Mouse (Mus musculus) gastrocnemius, postnatal 10 days (tissue): ENCODE data around the gene Maco1. TPM values are rescaled to one million over a fixed set of nuclear protein-coding genes. Genes with fewer than 3 reads are reported as not detected.

Experiments
- DNase-seq: peaks from one replicate; pipeline ENCODE4 v3.0.0; 2021; ENCODE audit warnings: mixed read lengths
- total RNA-seq, 2 experiments: library from RNA; stranded (reverse); gene quantifications; 2 replicates each; pipeline ENCODE4 v1.2.3; 2021

The Maco1 gene
- total RNA-seq, 2 experiments from 2014 or later, result 16.7 to 22.2 TPM

DNA sequence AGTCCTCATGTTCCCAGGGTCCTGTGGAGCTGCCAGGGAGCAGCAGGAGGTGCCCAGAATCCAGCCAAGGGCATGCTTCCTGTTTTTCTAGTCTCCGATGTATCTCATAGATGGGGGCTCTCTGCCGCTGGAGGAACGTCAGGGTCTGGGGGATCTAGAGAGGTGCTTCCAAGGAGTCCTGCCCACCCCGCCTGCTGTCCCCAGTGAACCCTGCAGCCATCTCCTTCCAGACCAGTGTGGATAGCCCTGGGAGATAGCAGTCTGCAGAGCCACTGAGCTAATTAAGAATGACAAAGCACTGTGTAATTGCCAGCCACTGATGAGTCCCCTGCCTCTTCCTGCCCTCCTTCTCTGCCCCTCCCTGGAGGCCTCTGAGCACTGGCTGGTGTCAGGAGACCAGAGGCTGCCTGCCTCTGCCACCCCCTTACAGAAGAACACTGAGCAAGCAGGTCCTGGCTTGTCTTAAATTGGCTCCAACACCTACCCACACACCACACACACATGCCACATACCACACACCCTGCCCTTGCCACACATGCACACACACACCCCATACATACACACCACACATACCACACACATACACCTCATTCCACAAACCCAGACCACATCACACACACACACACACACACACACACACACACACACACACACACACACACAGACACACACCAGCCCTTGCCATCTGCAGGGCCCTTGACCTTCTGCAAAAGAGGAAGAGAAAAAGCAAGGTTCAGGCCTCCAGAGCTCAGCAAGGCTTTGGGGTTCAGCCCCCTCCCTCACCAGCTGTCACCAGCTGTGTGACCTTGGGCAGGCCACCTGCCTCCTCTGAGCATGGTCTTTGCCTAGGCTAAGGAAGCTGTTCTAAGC, 80.1 kb downstream of the Maco1 start:
- DNase-seq, result no peak

DNA sequence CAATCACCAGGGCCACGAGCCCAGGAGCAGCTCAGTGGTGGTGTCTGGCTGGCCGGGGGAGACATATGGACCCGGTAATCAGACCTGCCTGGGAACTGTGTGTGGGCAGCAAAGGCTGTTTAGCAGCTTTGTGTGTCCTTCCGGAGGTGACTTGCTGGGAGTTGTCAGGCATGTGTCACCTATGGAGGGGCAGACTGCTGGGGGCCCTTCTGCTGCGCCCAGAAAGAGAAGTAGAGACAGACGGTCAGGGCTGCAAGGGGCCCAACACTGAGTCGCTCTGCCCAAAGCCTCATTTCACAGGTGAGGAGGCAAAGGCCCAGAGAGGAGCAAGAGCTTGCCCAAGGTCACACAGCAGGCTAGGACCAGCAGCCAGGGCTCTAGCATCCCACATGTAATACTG, 83.3 kb downstream of the Maco1 start:
- DNase-seq, result no peak

DNA sequence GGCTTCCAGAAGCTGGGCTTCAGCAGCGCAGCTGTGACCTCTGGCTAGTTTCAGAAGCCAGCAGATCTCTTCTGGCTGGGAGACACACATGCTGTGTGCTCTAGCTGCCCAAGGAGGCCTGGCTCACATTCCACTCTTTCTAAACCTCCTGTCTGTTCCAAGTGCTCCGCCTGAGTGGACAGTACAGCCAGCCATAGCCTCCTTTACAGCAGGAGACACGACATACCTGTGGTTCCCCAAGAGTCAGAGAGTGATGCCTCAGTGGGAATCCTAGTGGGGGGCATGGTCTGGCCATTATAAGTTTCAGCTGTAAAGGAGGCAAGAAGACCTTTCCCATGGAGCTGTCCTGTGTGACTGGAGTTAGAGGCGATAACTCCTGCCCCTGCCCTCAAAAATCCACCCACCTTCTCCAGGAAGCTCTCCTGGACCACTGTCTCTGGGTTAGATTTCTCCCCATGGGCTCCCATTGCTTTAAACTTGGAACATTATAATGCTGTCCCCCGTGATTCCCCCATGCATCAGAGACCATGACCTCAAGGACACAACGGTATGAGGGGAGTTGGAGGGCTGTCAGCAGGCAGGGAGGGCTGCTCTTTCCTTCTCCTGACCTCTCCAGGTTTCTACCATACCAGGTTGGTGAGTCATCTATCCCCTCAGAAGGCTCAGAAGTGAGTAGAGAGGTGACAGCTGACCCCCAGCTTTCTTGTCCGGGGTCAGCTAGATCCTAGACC, 83.9 kb downstream of the Maco1 start:
- DNase-seq, result no peak

DNA sequence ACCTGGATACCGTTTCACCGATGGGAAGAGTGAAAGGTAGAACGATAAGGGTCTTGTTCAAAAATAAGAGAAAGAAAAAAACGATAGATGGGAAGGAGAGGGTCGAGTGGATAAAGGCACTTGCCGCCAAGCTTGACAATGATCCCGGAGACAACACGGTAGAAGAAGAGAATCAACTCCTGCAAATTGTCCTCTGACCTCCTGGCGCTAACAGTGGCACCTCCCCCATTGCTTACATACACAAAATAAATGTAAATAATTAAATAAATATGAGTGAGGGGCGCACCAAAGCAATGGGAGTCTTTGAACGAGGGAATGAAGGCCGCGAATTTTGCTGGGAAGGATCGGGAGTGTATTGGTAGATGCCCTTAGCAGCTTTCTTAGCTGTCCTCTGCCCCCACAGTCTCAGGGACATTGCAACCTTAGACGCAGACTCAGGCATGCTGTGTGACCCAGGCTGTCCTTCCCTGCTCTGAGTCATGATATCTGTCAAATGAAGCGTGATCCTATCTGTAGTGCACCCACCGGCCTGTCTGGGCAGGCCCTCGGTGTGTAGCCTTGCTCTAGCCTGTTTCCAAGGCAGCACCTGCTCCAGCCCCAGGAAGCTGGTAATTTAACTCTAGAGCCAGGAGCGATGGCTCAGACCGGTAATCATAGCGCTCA, 84.8 kb downstream of the Maco1 start:
- DNase-seq, result no peak

DNA sequence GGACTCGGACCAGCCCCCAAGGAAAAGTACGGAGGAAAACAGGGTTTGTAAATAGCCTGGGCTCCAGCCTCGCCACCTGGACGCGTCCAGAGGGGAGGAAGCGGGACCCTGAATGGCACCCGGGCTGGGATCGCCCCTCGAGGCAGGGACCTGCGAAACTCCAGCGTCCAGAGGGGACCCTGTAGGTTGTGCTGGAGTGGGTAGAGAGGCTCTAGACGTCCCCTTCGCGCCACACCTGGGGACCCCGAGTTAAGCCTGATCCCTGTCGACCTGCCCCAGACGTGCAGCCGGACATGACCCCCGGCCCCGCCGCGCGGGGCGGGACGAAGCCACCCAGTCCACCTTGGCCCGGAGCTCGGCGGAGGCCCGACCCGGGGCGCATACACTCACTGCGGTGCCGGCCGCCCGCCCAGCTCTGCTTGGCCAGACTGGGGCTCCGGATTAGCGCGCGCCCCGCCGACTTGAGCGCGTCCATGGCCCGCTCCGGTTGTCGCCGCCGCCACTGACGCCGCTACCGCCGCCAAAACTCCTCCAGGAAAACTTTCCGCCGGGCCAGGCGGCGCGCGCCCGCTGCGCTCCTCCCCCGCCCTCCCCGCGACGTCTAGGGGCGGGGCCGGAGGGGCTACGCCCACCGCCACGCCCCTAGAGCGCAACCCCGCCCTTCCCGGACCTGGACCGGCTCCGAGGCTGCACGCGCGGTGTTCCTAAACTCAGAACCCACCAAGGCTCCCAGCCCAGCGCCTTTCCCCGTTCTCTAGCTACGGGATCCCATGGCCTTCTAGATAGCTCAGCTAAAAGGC, 85.5 kb downstream of the Maco1 start, which contains the start of gene Ldlrap1:
Ldlrap1 (minus strand) TSS at position 599 of the 800 bp plus-strand sequence.
- peak; percentile 85 for DNase-seq

DNA sequence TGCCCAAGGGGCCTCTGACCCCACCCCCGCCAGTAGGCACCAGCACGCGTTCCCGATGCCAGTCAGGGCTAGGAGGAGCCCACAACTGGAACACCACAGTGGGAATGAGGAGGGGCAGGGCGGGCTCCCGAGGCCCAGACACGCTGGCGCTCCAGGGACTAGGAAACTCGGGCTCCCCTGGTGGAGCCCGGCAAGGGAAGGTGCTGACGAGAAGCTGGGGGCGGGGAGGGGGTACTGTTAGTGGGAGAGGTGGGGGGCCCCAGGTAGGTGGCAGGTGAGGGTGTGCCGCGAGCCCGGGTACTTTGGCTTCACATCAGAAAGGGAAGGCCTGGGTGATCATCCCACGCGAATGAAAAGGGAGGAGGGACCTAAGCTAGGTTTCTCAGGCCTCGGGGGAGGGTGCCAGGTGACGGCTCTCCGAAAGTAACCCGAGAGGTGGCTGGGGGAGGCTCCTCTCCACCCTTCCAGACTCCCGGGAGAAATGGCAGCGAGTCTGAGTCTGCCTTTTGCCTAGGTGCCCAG, 86.2 kb downstream of the Maco1 start:
- peak; percentile 43 for DNase-seq

DNA sequence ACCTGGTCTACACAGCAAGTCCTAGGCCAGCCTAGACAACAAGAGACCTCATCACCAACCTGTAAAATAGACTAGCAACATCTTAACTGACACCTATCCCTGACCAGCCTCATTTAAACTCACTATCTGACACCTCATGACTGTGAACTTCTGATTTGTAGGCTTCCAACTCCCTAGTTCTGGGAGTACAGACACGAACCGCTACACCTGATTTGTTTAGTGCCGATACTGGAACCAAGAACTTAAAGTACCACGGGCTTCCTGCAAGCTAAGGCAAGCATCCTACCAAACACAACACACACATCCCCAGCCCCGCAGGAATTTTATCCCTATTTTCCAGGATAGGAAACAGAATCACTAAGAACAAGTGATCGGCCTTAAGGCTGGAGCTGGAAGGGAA, 86.9 kb downstream of the Maco1 start:
- DNase-seq, result no peak

DNA sequence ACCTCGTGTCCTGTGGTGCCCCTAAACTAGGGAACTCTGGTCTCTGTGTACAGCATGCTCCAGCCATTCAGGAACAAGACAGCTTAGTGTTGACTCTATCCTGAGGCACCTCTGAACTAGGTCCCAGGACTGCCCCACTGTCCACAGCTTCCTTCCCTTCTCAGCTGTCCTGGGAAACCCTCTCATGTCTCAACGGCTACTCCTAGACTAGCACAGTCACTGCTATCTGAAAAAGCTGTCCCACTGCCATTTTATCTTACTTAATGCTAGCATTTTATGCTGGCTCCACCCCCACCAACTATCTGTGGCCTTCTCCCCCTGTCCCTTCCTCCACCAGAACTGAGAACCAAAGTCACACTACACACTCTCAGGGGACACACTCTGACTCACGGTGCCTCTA, 88.8 kb downstream of the Maco1 start:
- no peak for DNase-seq

DNA sequence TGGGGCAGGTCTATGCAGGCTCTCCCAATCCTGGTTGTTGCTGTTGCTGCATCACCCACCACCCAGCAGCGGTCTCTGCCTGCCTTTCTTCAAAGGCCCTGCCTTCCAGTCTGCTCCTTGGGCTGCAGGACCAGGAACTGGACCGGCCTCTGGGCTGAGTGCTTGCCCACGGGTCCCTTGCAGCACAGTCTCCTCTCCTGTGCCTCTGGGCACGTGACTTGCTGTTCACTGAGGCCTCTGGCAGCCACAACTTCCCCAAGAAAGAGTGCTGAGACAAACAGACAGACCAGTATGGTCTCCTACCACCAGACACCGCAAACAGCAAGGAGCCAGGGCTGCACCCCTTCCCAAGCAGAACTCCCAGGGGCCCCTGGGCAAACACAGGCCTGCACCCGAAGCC, 90.8 kb downstream of the Maco1 start:
- DNase-seq, result no peak

DNA sequence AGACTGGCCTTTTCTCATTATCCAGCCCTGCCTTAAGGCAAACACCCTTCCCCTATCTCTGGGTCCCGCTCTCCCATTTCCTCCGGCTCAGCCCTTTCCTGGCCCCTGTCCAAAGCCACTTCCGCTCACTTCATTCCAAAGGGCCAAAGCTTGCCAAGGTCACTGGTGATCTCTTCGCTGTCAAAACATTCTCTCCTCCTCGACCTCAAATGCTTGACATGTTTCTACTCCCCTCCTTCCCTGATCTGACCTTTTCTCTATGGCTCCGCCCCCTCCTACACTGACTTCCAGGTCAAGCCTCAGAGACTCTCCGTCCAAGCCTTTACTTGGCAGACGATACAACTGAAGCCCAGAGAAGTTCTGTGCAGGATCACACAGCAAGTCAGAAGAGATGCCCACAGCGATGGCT, 92.3 kb downstream of the Maco1 start:
- peak; percentile 76 for DNase-seq

DNA sequence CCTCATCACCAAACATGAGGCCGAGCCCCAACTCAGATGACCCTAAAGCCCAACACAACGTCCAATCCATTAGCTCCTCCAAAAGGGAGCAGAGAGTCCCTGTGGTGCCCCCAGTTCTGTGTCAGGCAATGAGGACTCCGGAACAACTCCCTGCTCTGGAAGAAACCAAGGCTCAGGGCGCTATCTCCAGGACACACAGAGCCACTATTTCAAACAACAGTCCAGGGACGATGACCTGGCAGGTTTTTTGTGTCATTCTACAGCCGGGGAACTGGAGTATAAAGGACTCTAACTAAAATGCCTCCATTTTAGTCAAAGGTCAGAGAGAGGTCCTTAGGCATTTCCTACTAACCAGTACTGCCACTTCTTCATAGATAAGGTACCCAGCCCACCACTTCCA, 92.9 kb downstream of the Maco1 start:
- DNase-seq, result no peak

DNA sequence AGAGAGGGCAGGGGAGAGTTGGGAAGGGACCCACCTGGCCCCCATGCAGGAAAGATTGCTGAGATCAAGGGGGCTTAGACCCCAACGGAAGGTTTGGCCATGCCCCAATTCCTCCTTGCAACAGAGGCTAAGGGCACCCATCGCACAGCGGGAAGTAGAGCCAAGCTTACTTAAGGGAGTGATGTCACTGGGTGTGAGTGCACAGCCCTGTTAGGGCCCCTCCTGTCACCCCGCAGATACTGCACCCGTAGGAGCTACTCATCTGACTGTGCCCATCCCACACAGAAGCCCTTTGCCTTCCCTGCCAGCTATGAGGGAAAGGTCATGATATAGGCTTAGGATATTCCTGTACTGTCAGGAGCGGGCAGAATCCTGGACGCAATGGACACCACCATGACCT, 93.6 kb downstream of the Maco1 start:
- DNase-seq, result no peak

DNA sequence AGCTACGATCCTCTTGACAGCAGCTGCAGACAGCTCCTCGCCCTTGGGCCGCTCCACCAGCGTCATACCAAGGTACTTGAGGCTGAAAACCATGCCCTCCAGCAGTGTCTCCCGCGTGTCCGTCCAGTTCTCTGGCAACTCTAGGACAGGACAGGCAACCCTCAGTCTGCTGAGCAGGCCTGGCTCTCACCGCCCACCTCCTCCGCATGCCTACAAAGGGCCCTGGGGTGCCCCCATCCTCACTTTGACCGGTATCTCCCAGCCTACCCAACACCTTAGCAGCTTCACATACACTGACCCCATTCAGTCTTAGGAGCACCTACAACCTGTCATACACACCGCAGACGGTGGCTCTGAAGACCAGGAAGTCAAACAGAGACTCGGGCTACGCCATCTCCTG, 94.2 kb downstream of the Maco1 start:
- no peak for DNase-seq

DNA sequence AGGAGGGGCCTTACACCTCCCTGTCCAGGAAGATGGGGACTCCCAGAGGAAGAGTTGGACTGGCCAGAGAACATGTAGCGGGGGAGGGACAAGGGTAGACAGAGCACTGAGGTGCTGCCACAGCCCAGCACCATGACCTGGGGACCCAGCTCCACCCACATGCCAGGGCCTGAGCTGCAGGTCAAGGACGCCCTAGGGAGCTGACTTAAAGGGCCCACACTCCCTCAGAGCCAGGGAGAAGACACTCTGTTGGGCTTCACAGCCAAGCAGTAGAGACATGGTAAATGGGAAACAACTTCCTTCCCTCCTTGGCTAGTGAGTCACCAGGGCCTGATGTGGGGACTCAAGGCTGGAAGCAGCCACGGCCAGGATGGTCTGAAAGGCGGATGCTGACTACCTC, 94.8 kb downstream of the Maco1 start:
- no peak for DNase-seq

DNA sequence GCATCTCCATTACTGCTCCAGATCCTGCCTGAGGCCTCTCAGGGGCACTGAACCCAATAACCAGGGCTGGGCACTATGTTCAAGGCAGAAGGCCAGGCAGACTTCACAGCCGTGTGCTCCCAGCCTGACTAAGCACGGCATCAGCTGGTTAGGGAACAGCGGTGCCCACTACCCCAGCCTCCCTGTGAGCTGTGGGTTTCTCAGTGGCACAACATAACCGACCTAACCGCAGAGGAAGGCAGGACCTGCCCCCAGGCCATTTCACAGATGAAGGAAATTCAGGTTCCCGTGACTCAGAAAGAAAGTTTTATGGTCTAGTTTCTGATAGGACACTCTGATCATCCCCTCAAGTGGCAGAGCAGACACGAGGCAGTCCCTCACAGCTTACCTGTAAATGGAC, 96.2 kb downstream of the Maco1 start:
- DNase-seq, result no peak

DNA sequence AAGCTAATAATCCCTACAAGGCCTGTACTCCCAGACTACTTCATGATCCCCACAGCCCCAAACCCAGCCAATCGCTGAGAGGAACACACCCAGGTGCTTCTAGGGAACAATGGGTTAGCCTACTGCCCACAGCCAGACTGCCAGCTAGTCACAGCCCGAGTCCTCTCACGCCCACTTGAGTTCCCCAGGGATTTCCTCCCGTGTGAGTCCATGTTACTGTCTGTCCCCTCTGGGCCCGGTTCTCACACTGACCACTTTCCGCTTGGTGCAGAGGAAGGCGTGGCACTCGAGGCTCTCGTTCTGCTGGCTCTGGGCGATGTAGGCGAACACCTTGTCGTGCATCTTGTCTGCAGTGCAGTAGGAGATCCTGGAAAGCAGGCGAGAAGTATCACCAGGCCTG, 98.2 kb downstream of the Maco1 start:
- no peak for DNase-seq

DNA sequence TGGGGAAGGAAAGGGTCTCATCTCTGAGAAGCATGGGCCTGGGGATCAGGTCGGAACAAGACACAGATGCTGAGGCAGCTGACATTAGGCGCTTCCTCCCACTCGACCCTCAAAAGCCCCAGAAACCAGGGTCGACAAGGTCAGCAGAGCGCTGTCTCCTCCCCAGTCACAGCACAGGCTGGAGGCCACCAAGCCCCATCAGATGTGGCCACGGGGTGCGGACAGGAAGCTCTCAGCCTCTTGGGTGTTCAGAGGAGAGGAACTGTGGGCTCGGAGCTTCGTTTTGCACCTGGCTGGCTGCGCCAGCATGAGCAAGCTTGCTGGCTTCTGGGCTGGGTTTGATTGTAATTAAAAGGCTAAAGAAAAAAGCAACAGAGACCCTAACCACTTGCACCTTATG, 98.8 kb downstream of the Maco1 start:
- DNase-seq, result no peak

DNA sequence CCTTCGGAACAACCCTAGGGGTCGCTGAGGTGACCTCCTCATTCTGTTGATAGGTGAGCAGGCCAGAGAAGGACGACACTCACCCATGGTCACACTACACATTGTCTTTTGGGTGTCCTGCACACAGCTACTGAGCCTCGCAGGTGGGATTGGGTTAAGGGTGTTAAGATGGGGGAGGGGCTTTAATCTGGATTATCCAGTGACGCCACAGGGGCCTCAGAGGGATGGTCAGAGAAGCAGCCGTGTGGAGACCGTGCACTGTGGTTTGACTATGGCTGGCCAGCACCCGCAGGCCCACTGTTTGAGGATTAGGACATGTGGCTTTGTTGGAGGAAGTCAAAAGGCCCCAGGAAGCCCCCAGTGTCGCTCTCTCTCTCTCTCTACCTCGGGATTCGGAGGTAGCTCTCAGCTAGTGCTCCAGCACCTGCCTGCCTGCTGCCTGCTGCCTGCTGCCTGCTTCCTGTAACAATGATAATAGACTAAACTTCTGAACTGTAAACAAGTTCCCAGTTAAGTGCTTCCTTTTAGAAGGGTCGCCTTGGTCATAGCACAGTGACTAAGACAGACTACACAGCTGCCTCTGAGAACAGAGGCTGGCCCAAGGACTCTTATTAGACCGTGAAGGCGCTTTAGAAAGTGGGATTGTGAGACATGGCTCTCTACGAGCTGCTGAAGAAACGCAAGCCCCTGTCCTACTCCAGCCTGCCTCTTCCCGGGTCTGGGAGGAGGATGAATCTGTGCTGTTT, 99.5 kb downstream of the Maco1 start:
- DNase-seq, result no peak

DNA sequence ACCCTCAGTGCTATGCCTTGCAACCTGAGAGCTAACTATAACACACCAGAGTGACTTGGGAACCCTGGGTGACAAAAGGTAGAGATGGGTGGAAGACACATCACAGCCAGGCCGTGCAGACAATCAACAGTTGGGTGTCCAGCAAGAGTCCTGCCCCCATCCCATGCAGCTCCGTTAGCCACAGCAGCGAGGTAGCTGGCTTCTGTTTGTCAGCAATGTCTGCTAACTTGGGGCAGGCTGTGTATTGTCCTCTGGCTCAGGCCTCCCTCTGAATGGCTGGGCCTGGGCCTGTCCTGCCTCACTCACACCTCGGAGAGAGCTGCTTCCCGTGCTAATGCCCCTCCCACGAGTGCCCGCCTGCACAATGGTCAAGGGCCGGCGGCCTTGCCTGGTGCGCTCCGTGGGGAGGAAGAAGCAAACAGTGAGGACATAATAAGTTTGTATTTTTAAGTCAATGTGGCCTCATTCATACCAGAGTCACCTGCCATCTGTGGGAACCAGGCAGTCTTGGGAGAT, 100.2 kb downstream of the Maco1 start:
- no peak for DNase-seq
